Mouse (Mus musculus): ENCODE measurements at regions not wholly inside any gene's neighbourhood (a gene's known extent, or its start where the extent isn't known, plus 50 kb on each side); places are given as distances from the start of the nearest gene placed in this dataset.

DNA sequence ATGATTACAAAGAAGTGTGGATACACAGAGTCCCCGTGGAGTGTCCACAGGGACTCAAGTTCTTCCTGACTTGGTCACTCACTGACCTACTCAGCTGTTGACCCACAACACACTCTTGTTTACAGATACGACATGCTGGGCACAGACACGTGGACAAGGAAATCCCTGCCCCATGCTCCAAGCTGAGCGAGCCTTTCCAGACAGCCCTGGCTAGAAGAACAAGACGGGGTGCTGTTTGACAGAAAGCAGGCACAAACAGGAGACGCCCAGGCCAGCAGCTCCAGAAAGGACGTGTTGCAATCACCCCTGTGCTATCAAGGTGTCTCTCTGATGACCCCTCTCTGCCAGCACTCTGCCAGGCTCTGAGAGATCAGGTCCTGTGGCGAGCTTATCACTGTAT is 112.6 kb upstream of the Gm14444 start:
- DNase-seq: no peak

DNA sequence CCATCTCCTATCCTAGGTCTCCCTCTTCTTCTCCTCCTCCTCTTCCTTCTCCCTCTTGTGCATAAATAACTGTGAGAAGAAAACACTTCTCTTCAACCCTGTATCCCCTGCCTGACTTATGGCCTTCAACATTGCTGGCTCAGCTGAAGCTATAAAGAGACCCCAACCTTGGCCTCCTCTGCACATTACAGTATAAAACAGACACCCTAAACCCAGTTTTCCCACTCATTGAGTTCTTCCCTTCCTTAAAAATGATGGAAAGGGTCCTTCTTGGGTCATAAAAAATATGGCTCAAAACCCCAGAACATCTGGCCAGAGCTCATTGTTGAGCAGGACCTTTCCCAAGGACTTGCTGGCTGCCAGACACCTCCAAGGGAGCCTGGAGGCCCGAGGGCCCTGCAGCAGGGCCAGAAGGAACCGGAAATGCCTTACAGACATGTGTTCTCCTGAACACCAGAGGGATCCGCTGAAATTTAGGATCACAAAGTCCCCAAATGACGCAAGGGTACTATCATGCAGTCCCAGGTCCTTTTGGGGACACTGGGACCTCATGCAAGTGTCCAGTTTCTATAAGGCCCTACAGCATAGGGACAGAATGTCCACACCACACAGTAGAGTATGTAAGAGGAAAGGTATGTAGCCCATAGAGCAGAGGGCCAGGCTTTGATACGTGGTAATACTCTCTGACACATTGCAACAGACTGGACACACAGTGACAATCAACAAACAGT is 109.9 kb upstream of the Gm14444 start:
- no peak for DNase-seq

DNA sequence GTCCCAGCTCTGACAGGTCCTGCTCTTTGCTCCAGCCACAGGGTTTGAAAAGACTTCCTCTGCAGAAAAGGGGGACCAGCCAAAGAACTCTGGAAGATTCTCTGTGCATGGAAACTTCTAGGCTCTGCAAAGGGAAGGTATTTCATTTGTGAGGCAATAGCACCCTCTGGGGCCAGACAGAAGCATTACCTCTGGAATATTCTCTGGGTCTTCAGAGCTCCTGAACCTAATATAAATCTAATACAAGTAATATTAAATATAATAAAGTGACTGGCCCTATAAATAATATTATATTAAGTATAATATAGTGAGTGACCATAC is 109.4 kb upstream of the Gm14444 start:
- peak; percentile 45 for DNase-seq

DNA sequence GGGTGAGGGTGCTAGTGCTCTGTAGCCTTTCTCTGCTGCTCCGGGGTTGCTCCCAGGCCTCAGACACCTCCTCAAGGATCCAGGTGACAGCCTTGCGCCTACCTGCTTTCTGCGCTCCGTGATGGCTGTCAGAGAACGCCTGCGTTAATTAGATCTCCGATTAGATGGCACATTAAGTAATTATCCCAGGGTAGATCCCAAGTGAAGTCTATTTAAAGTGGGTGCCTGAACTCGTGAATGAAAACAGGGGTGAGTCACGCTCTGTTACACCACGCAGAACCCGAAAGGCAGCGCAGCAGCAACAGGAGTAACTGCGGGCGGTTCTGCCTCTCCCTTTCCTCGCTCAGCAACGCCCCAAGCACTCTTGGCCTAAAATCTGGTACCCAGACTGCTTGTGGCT is 108.2 kb upstream of the Gm14444 start:
- no peak for DNase-seq

DNA sequence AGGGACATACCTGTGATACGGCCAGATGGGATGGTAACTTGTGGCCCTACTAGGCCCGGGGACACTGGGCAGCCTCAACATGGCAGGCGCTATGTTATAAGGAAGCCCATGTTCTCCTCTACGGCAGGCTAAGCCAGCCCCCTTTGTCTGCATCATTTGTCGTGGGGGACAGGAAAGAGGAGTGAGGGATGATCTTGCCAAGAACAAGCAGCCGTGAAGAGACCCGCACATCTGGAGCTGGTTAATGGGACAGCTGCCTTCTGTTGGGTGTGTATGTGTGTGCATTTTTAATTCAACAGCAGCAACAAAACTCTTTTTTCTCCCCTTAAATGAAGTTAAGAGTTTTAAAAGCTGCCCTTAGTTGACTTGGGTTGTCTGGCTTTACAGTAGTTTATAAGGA is 106.4 kb upstream of the Gm14444 start:
- DNase-seq: no peak

DNA sequence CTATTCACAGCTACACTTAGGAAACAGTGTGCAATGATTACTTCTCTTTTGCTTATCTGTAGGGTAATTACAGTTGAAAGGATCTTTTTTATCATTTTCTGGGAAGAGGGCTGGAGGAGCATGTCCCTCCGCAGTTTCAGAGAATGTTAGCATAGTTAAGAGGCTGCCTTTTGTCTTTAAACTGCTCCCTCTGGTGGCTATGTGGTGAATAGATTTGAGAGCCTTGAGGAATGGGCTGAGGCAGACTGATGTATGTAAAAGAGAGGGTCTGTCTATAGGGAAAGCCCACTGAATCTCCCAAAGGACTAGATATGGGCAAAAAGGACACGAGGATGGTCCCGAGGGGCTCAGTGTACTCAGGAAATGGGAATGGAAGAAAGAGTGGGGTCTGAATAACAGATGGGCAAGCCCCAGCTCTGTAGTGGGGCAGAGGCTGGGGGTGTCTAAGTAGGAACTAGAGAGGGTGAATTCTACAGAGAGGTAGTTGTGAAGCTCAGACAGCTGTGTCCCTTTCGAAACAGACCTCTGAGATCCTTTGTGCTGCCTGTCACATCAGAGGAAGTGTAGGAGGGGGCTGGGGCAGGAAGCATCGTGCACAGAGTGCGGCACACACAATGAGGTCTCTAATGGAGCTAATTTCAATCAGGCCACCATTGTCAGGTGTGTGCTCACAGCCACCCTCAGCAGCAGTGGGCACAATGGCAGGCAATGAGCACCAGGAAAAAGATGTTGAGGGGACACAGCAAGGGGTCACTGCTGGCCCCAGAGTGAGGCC is 104.0 kb upstream of the Gm14444 start:
- DNase-seq: no peak

DNA sequence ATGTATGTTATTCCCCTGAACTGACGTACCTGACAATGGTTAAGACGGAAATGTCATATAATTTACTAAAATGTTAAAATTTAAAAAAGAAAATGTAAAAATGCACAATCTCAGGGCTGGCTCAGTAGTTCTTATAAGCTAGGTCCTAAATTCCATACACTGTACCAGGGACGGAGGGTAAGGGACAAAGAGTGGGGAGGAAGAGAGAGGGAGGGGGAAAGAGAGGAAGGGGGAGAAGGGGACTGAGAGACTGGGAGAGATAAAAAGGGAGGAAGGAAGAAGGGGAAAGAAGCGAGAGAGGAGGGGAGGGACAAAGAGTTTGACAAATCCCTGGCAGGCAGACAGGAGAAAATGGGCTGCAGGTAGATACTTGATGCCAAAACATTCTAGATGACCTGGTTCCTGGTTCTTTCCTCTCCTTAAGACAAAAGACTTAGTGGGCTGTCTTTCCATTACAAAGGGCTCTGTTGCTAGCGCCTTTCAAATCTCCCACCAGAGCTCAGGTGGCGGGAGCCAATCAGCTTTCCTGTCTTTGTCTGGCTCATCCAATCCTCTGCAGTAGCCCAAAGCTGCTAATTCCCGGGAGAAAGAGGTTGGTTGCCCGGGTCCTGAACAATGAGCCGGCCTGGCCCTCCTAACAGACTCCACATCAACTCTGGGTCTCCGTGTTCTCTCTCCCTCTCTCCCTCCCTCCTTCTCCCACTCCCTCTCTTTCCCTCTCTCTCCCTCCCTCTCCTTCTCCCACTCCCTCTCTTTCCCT is 92.7 kb upstream of the Gm14444 start:
- DNase-seq: no peak

DNA sequence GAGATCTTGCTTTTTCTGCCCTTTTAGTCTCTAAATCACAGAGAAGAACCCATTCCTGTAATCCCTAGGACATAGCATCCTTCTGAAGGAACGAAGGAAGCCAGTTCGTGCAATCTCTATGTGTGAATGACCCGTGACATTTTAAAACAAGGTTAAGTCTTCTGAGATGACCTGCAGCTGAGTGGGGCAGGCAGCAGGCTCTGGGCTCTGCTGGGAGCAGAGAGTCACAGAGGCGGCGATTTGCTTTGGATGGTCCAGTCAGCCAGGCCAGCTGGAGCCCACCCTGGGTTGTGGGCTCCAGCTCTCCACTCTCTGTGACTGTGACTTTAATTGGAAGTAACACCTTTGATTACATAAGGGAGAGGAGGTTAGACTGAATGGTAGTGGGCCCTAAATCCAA is 92.1 kb upstream of the Gm14444 start:
- no peak for DNase-seq

DNA sequence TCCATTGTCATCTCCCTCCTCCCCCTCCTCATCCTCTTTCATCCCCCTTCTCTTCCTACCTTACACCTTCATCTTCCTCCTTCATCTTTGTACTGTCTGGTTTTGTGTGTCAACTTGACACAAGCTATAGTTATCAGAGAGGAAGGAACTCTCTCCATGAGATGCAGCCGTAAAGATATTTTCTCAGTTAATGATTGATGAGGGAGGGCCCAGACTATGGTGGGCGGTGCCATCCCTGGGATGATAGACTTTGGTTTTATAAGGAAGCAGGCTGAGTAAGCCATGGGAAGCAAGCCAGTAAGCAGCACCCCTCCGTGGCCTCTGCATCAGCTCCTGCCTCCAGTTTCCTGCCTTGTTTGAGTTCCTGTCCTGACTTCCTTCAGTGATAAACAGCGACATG is 87.8 kb upstream of the Gm14444 start:
- no peak for DNase-seq

DNA sequence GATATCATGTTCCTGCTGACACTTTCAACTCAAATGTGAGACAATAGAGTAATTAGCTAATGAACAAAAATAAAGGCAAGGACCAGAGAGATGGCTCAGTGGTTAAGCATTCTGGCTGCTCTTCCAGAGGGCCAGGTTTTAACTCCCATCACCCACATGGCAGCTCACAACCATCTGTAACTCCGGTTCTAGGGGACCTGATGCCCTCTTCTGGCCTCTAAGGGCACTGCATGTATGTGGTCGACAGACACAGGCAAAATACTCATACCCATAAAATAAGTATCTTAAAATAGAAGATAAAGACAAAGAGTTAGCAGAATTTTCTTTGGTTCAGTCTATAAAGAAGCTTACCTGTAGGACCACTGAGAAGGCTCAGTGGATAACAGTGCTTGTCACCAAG is 80.3 kb upstream of the Gm14444 start:
- DNase-seq: no peak

DNA sequence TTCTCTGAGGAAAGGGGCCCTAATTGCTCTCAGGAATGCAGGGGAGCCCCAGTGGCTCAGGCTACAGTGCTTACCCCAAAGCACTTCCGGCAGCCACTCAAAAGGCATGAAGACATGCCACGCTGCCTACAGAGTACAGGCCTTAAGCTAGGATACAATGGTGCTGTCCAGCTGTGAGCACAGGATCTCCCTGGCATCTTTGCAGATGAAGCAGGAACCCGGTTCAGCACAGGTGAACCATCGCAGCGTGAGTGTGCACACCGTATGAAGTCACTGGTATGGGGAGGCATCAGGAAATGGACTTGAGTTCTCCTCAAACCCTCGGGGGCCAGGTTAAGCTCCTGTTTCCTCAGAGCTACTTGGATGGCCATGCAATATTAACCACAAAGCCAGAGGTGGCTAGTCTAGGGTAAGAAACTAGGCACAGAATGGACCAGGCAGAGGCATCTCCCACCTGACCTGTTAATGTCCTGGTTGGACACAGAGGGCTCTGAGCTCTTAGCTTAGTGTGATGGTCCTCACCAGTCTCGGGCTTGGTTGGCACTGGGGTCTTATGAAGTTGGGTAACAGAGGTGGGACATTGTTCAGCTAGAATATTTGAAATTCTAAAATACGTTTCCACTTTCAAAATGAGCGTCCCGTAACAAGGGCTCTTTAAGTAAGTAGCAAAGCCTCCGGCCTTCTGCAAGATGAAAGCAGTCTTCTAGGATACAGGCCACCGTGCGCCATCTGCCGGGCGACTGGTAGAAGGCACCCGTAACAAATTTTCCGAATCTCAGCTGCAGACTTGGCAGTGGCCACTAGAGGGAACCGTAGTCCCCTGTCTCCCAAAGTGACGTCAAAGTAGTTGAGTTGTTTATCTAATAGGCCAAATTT is 77.7 kb upstream of the Gm14444 start:
- peak; percentile 85 for DNase-seq

DNA sequence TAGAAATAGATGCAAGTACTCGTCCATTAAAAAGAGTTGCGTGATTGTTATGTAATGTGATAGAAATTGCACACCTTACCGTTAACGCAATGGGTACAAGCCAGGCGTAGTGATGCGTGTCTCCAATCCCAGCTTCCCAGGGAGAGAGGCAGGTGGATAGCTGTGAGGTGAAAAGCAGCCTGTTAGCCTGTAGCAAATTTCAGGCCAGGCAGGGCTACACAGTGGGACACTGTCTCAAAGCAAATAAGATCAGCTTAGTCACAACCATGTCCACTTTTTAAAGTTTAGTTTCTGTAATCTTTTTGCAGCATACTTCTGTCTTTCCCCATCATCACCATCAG is 77.1 kb upstream of the Gm14444 start:
- no peak for DNase-seq

DNA sequence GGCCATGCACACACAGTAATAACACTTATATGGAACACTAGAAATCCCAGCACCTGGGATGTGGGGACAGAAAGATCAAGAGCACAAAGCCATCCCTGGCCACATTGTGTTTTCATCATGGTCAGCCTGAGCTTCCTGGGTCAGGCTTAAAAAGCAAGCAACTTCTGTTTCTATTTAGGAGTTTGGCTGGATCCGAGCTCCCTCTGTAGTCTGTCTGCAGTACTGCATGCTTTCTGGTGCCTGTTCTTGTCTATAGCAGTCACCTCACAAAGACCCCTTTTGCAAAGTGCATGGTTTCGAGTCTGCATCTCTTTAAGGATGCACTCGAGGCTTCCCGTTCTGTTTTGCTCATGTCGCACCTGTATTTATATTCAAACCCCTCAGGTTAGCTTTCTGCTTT is 73.4 kb upstream of the Gm14444 start:
- DNase-seq: no peak

DNA sequence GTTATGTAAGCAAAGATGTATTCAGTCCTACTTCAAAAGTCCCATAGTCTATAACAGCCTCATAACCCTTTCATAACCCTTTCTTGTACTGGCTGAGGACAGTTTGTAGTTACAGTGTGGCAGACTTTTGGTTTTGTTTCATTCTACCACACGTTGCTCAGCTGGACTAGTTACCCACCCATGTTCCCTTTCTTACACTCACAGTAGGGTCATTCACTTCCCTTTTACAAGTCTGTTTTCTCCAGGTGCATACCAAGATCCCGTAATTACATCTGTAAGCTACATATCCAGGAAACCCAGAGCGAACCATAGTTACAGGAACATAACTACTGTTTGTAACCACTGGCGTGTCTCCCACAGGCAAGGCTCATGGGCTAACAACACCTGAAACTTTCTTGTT is 72.1 kb upstream of the Gm14444 start:
- no peak for DNase-seq

DNA sequence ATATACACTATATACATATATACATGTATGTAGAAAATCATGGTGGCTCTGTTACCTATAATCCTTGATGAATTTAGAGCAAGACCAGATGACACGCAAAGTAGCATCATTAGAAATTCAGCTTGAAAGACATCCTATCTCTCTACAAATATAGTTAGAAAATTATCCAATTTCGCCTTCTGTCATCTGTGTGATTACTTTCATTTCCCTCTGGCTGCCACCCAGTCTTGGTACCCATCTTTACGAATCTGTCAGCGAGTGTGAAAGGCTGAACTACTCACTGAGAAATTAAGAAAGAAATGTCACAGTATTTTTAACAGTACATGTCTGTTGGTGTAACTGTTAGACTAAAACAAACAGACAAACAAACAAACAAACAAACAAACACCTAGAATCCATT is 67.8 kb upstream of the Gm14444 start:
- no peak for DNase-seq

DNA sequence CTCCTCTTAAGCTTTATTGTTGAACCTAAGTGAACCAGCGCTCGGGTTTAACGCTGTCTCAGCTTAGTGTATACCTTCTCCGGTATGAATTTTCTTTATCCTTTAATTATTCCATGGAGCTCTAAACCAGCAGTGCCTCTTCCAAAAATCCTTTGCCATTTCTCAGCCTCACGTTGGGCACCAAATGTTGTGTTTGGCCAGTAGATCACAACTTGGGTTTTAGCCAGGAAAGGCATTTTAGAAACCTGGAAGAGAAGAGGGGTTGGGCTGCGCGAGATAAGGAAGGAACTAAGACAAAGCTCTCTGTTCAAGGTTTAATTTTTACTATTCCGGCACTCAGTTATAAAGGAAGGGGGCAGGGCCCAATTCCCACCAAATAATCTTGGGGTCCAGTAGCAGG is 61.9 kb upstream of the Gm14444 start:
- DNase-seq: no peak
